Mouse (Mus musculus) MEL (cell line): ENCODE data around the gene Gnai3. TPM values are rescaled to one million over a fixed set of nuclear protein-coding genes. Genes with fewer than 3 reads are reported as not detected.

ENCODE experiments used
- DNase-seq: peaks from one replicate; pipeline ENCODE4 v3.0.0; 2011; ENCODE audit warnings: low read depth, low spot score
- H3K27ac ChIP-seq: 2 replicates; pipeline ENCODE4 v1.5.1; 2012; ENCODE audit warnings: low read depth, mild to moderate bottlenecking, control low read depth, low read length, moderate library complexity; ENCODE audit not compliant: control insufficient read depth
- H3K27me3 ChIP-seq, 2 experiments: fragments of 150-350 bp in 1 of 2; sonication (generic) in 1 of 2; 2 replicates each; pipeline ENCODE4 v1.6.1; 2012; ENCODE audit warnings: low read length in 2 of 2, mild to moderate bottlenecking in 2 of 2, improper control_type of control experiment in 1 of 2, moderate library complexity in 1 of 2; ENCODE audit not compliant: insufficient read depth in 2 of 2, control insufficient read depth in 1 of 2
- H3K36me3 ChIP-seq, 2 experiments: 2 replicates each; pipeline ENCODE4 v1.6.1; 2012 to 2014; ENCODE audit warnings: low read length in 2 of 2, improper control_type of control experiment in 1 of 2, inconsistent platforms in 1 of 2, mild to moderate bottlenecking in 1 of 2; ENCODE audit not compliant: insufficient read depth in 2 of 2, control insufficient read depth in 1 of 2
- H3K4me1 ChIP-seq, 2 experiments: fragments of 150-350 bp in 1 of 2; sonication (generic) in 1 of 2; 2 replicates each; pipeline ENCODE4 v1.6.1; 2012; ENCODE audit warnings: low read length in 2 of 2, improper control_type of control experiment in 1 of 2, mild to moderate bottlenecking in 1 of 2; ENCODE audit not compliant: insufficient read depth in 2 of 2, control insufficient read depth in 1 of 2
- H3K4me3 ChIP-seq, 2 experiments: fragments of 150-350 bp in 1 of 2; sonication (generic) in 1 of 2; 2 replicates each; pipeline ENCODE4 v1.5.1; 2012; ENCODE audit warnings: low read depth in 2 of 2, low read length in 2 of 2, mild to moderate bottlenecking in 2 of 2, moderate library complexity in 2 of 2, control low read depth in 1 of 2, improper control_type of control experiment in 1 of 2; ENCODE audit not compliant: control insufficient read depth in 1 of 2, insufficient read depth in 1 of 2
- H3K79me2 ChIP-seq: 2 replicates; pipeline ENCODE4 v1.6.1; 2012; ENCODE audit warnings: mild to moderate bottlenecking, low read length, moderate library complexity; ENCODE audit not compliant: control insufficient read depth, poor library complexity, insufficient read depth
- H3K9ac ChIP-seq: 2 replicates; pipeline ENCODE4 v1.6.1; 2012; ENCODE audit warnings: low read depth, mild to moderate bottlenecking, control low read depth, low read length, moderate library complexity; ENCODE audit not compliant: control insufficient read depth, poor library complexity, severe bottlenecking
- H3K9me3 ChIP-seq: fragments of 150-350 bp; sonication (generic); replicated peaks from 2 replicates; pipeline ENCODE4 v1.6.1; 2012; ENCODE audit warnings: mild to moderate bottlenecking, low read length, improper control_type of control experiment, moderate library complexity; ENCODE audit not compliant: insufficient read depth
- BHLHE40 ChIP-seq: IDR thresholded peaks from 2 replicates; pipeline ENCODE4 v1.6.1; 2012; ENCODE audit warnings: low read depth, mild to moderate bottlenecking, inconsistent platforms, low read length, improper control_type of control experiment, borderline replicate concordance
- CHD1 ChIP-seq: IDR thresholded peaks from 2 replicates; pipeline ENCODE4 v1.6.1; 2012; ENCODE audit warnings: low read depth, mild to moderate bottlenecking, inconsistent platforms, low read length, improper control_type of control experiment
- CHD2 ChIP-seq: IDR thresholded peaks from 2 replicates; pipeline ENCODE4 v1.6.1; 2011; ENCODE audit warnings: low read length, improper control_type of control experiment
- ELF1 ChIP-seq: IDR thresholded peaks from 2 replicates; pipeline ENCODE4 v1.6.1; 2014; ENCODE audit warnings: low read depth, mild to moderate bottlenecking, inconsistent platforms, low read length, improper control_type of control experiment, moderate library complexity
- EP300 ChIP-seq, 2 experiments: IDR thresholded peaks; 2 replicates each; pipeline ENCODE4 v1.6.1; 2011; ENCODE audit warnings: improper control_type of control experiment in 2 of 2, low read length in 2 of 2, low read depth in 1 of 2, mild to moderate bottlenecking in 1 of 2
- ETS1 ChIP-seq: IDR thresholded peaks from 2 replicates; pipeline ENCODE4 v1.6.1; 2012; ENCODE audit warnings: low read depth, mild to moderate bottlenecking, inconsistent platforms, low read length, improper control_type of control experiment, moderate library complexity
- GABPA ChIP-seq: IDR thresholded peaks from 2 replicates; pipeline ENCODE4 v1.6.1; 2012; ENCODE audit warnings: low read depth, mild to moderate bottlenecking, inconsistent platforms, low read length, improper control_type of control experiment, moderate library complexity
- HCFC1 ChIP-seq: IDR thresholded peaks from 2 replicates; pipeline ENCODE4 v1.6.1; 2012; ENCODE audit warnings: low read depth, mild to moderate bottlenecking, inconsistent platforms, low read length, improper control_type of control experiment, moderate library complexity
- JUND ChIP-seq: IDR thresholded peaks from 2 replicates; pipeline ENCODE4 v1.6.1; 2011; ENCODE audit warnings: low read depth, mild to moderate bottlenecking, improper control_type of control experiment, low read length
- MAX ChIP-seq: IDR thresholded peaks from 2 replicates; pipeline ENCODE4 v1.6.1; 2011; ENCODE audit warnings: low read length, improper control_type of control experiment
- MAZ ChIP-seq: IDR thresholded peaks from 2 replicates; pipeline ENCODE4 v1.6.1; 2012; ENCODE audit warnings: low read depth, mild to moderate bottlenecking, inconsistent platforms, low read length, improper control_type of control experiment
- MEF2A ChIP-seq: IDR thresholded peaks from 2 replicates; pipeline ENCODE4 v1.6.1; 2014; ENCODE audit warnings: low read depth, mild to moderate bottlenecking, inconsistent platforms, low read length, improper control_type of control experiment; ENCODE audit not compliant: poor library complexity, insufficient replicate concordance, severe bottlenecking; ENCODE audit errors: extremely low read depth
- MXI1 ChIP-seq: IDR thresholded peaks from 2 replicates; pipeline ENCODE4 v1.6.1; 2011; ENCODE audit warnings: mild to moderate bottlenecking, low read depth, low read length, improper control_type of control experiment
- MYB ChIP-seq: IDR thresholded peaks from 2 replicates; pipeline ENCODE4 v1.6.1; 2011; ENCODE audit warnings: mild to moderate bottlenecking, low read depth, low read length, improper control_type of control experiment
- NELFE ChIP-seq: IDR thresholded peaks from 2 replicates; pipeline ENCODE4 v1.6.1; 2011; ENCODE audit warnings: low read depth, low read length, improper control_type of control experiment
- NRF1 ChIP-seq: IDR thresholded peaks from 2 replicates; pipeline ENCODE4 v1.6.1; 2014; ENCODE audit warnings: low read depth, mild to moderate bottlenecking, inconsistent platforms, low read length, improper control_type of control experiment, moderate library complexity; ENCODE audit not compliant: poor library complexity, insufficient read depth, severe bottlenecking
- POLR2A ChIP-seq, 2 experiments: IDR thresholded peaks; 2 replicates each; pipeline ENCODE4 v1.6.1; 2011 to 2012; ENCODE audit warnings: low read length in 2 of 2, mild to moderate bottlenecking in 2 of 2, control low read depth in 1 of 2, improper control_type of control experiment in 1 of 2, low read depth in 1 of 2, moderate library complexity in 1 of 2; ENCODE audit not compliant: control insufficient read depth in 1 of 2, insufficient read depth in 1 of 2, poor library complexity in 1 of 2
- POLR2AphosphoS2 ChIP-seq: IDR thresholded peaks from 2 replicates; pipeline ENCODE4 v1.6.1; 2011; ENCODE audit warnings: low read length, improper control_type of control experiment
- RAD21 ChIP-seq: IDR thresholded peaks from 2 replicates; pipeline ENCODE4 v1.6.1; 2011; ENCODE audit warnings: mild to moderate bottlenecking, low read depth, low read length, improper control_type of control experiment
- RCOR1 ChIP-seq: IDR thresholded peaks from 2 replicates; pipeline ENCODE4 v1.6.1; 2012; ENCODE audit warnings: low read depth, mild to moderate bottlenecking, inconsistent platforms, low read length, improper control_type of control experiment
- SIN3A ChIP-seq: IDR thresholded peaks from 2 replicates; pipeline ENCODE4 v1.6.1; 2012; ENCODE audit warnings: low read length, improper control_type of control experiment, inconsistent platforms
- SMC3 ChIP-seq: IDR thresholded peaks from 2 replicates; pipeline ENCODE4 v1.6.1; 2011; ENCODE audit warnings: low read depth, low read length, improper control_type of control experiment
- TAL1 ChIP-seq: IDR thresholded peaks from 2 replicates; pipeline ENCODE4 v1.6.1; 2012; ENCODE audit warnings: mild to moderate bottlenecking, inconsistent platforms, low read length, moderate library complexity, mixed read lengths
- TBP ChIP-seq: IDR thresholded peaks from 2 replicates; pipeline ENCODE4 v1.8.0; 2011; ENCODE audit warnings: low read depth, low read length, improper control_type of control experiment
- TCF12 ChIP-seq: IDR thresholded peaks from 2 replicates; pipeline ENCODE4 v1.6.1; 2014; ENCODE audit warnings: low read depth, mild to moderate bottlenecking, inconsistent platforms, low read length, improper control_type of control experiment, moderate library complexity
- UBTF ChIP-seq: IDR thresholded peaks from 2 replicates; pipeline ENCODE4 v1.6.1; 2012; ENCODE audit warnings: low read depth, mild to moderate bottlenecking, inconsistent platforms, low read length, improper control_type of control experiment, moderate library complexity, borderline replicate concordance; ENCODE audit not compliant: insufficient read depth
- USF1 ChIP-seq: IDR thresholded peaks from 2 replicates; pipeline ENCODE4 v1.6.1; 2014; ENCODE audit warnings: low read depth, mild to moderate bottlenecking, inconsistent platforms, low read length, improper control_type of control experiment, moderate library complexity
- ZNF384 ChIP-seq: IDR thresholded peaks from 2 replicates; pipeline ENCODE4 v1.6.1; 2012; ENCODE audit warnings: low read depth, mild to moderate bottlenecking, inconsistent platforms, low read length, improper control_type of control experiment
- polyA plus RNA-seq, 2 experiments: library from polyadenylated mRNA; stranded (reverse) in 1 of 2; unstranded in 1 of 2; fragments of >175 nt in 1 of 2; fragments of >200 nt in 1 of 2; gene quantifications; 2 replicates each; pipeline versions ENCODE4 v1.2.1 to v1.2.4; 2012; ENCODE audit warnings: low replicate concordance in 2 of 2, low read depth in 1 of 2; ENCODE audit not compliant: insufficient read length in 2 of 2, insufficient read depth in 1 of 2, missing spikeins in 1 of 2
- total RNA-seq: library from RNA; depleted of rRNA; stranded (reverse); fragments of 300-350 nt; gene quantifications from 2 replicates; pipeline ENCODE4 v1.2.3, GENCODE M21; 2012

The Gnai3 gene
- total and polyA plus RNA-seq, 3 experiments, result 74.2 to 96.4 (median 92.1) TPM

GRCm38 (mm10) chr3:108065551-108065950 is 80.4 kb downstream of the Gnai3 start:
- DNase-seq, result no peak
- Histone ChIP-seq H3K36me3 (peaks cover 0 to 7% of the 10 kb centered on the region in 2 experiments; a peak in 2 of 4 replicates), H3K9me3 (no peaks in the 10 kb centered on the region), H3K27ac (no peak overlapping the region), H3K9ac (no peak overlapping the region), H3K4me1 (peaks cover 4 to 9% of the 10 kb centered on the region in 2 experiments; a peak in 3 of 4 replicates), H3K79me2 (no peaks in the 10 kb centered on the region), H3K4me3 (no peak overlapping the region), H3K27me3 (no peaks in the 10 kb centered on the region)
- TF ChIP-seq ZNF384, result no peak
- no peak for TF ChIP-seq USF1
- TF ChIP-seq HCFC1, result no peak
- no peak for TF ChIP-seq CHD2
- TF ChIP-seq ETS1, result no peak
- TF ChIP-seq POLR2A (IDR thresholded peaks at IDR 0.05; ENCODE audit: control insufficient read depth in 1 of 2, insufficient read depth in 1 of 2, low read depth in 1 of 2, low read length in 2 of 2, poor library complexity in 1 of 2), result no peak
- TF ChIP-seq TCF12, result no peak
- TF ChIP-seq BHLHE40, result no peak
- no peak for TF ChIP-seq RAD21
- no peak for TF ChIP-seq POLR2AphosphoS2
- TF ChIP-seq GABPA, result no peak
- no peak for TF ChIP-seq ELF1
- no peak for TF ChIP-seq SIN3A
- no peak for TF ChIP-seq TAL1
- TF ChIP-seq EP300 (IDR thresholded peaks at IDR 0.05; ENCODE audit: low read depth in 1 of 2, low read length in 2 of 2), result no peak
- no peak for TF ChIP-seq NRF1
- no peak for TF ChIP-seq RCOR1
- TF ChIP-seq MYB, result no peak

- no peak for DNase-seq
- Histone ChIP-seq H3K9ac (no peak overlapping the region), H3K4me3 (no peak overlapping the region), H3K79me2 (no peaks in the 10 kb centered on the region), H3K27ac (no peak overlapping the region), H3K4me1 (peaks cover 4 to 6% of the 10 kb centered on the region in 2 experiments; a peak in 3 of 4 replicates), H3K36me3 (peaks cover 0 to 3% of the 10 kb centered on the region in 2 experiments; a peak in 1 of 4 replicates), H3K27me3 (no peaks in the 10 kb centered on the region), H3K9me3 (no peaks in the 10 kb centered on the region)
- TF ChIP-seq ETS1, result no peak
- no peak for TF ChIP-seq MXI1
- TF ChIP-seq ELF1, result no peak
- TF ChIP-seq NELFE, result no peak
- no peak for TF ChIP-seq MEF2A
- no peak for TF ChIP-seq JUND
- no peak for TF ChIP-seq CHD1
- no peak for TF ChIP-seq UBTF
- TF ChIP-seq NRF1, result no peak
- TF ChIP-seq ZNF384, result no peak
- TF ChIP-seq EP300 (IDR thresholded peaks at IDR 0.05; ENCODE audit: low read depth in 1 of 2, low read length in 2 of 2), result no peak
- TF ChIP-seq SMC3, result no peak
- TF ChIP-seq TAL1, result no peak
- no peak for TF ChIP-seq CHD2
- no peak for TF ChIP-seq MAZ
- TF ChIP-seq TCF12, result no peak
- no peak for TF ChIP-seq TBP
- no peak for TF ChIP-seq MAX
Observed at GRCm38 (mm10) chr3:108064672-108065071, 81.3 kb downstream of the Gnai3 start.
